Mouse (Mus musculus): ENCODE measurements at regions not wholly inside any gene's neighbourhood (a gene's known extent, or its start where the extent isn't known, plus 50 kb on each side); places are given as distances from the start of the nearest gene placed in this dataset.

DNA sequence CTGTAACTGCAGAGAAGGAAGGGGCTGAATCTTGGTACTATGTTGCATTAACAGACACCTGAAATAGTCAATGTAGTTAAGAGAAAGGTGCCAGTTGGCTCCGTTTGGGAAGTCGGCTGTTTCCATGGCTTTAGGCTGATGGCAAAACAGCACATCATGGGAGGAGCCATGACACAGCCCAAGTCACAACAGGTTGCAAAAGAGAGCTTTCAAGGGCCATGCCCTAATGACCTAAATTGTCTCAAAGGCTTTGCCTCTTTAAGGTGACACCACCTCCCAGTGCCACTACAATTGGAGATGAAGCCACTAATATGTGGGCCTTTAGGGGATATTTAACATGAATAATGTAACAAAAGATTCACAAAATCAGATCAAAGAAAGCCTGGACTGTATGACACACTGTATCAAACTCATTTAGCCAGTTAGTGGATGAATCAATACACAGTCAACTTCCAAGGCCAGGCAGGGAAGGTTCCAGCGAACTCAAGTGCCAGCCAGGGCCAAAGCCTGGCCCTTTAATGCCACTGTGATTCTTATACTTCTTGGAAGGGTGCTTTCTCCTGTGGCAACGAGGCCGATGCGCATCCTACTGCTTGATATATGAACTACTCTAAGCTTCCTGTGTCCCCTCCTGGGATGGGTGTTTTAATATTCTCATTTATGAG is 167.5 kb upstream of the Stt3b start:
- no peak overlapping the region for H3K4me2 ChIP-seq (replicated peaks; ENCODE audit: low read depth)

DNA sequence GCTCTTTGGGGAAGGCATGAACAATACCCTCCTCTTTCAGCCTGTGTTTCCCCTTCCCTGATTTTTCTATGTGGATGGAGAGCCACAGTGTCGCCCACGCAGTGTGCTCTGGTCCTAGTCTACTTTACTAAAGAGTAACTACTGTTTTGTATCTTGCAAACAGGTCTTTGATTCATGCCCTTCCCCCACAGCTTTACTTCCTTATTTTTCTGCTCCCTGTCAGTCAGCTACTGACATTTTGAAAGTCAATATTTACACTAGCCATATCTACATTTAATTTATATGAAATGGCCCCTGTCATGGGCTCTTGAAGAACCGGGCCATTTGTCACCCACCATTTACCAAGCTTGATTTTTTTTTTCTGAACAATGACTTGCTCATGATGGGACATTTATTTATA is 168.7 kb upstream of the Stt3b start:
- WGBS = 18% methylated on average over 3 of the region's 3 CpGs
- H3K27me3 ChIP-seq (ENCODE audit: control insufficient read depth, insufficient read depth, low read length) = no peaks in the 10 kb centered on the region
- peak; percentile 47; the same call in 1 of the 2 replicates for ATAC-seq (ENCODE audit: low FRiP score, low TSS enrichment)

More for the DNA sequence above, 167.5 kb upstream of the Stt3b start:
- Histone ChIP-seq H3K9ac (ENCODE audit: low read length) (no peak overlapping the region), H3K4me1 (replicated peaks; ENCODE audit: control insufficient read depth, insufficient read depth) (no peaks in the 10 kb centered on the region), H3K36me3 (ENCODE audit: control insufficient read depth, insufficient read depth, low read length) (no peaks in the 10 kb centered on the region), H3K4me3 (ENCODE audit: low read depth, low read length) (no peak overlapping the region), H3K27me3 (ENCODE audit: control insufficient read depth, insufficient read depth, low read length) (no peaks in the 10 kb centered on the region), H3K9me3 (ENCODE audit: control insufficient read depth, low read length) (no peaks in the 10 kb centered on the region), H3K27ac (replicated peaks) (no peak overlapping the region)
- no peak for ATAC-seq (ENCODE audit: low FRiP score, low TSS enrichment)
- no peak for DNase-seq (ENCODE audit: low spot score)
- 88% methylated on average over 6 of the region's 6 CpGs for WGBS
- TF ChIP-seq EP300 (optimal IDR thresholded peaks at IDR 0.05) (no peak), CTCF (IDR thresholded peaks at IDR 0.05; ENCODE audit: low read depth) (no peak)

GRCm38 (mm10) chr9:115481176-115481575 is 171.0 kb upstream of the Stt3b start:
- Histone ChIP-seq H3K9ac (ENCODE audit: low read length) (no peak overlapping the region), H3K4me1 (replicated peaks; ENCODE audit: control insufficient read depth, insufficient read depth) (no peaks in the 10 kb centered on the region), H3K27ac (replicated peaks) (no peak overlapping the region), H3K27me3 (ENCODE audit: control insufficient read depth, insufficient read depth, low read length) (no peaks in the 10 kb centered on the region), H3K4me2 (replicated peaks; ENCODE audit: low read depth) (no peak overlapping the region), H3K4me3 (ENCODE audit: low read depth, low read length) (no peak overlapping the region), H3K36me3 (ENCODE audit: control insufficient read depth, insufficient read depth, low read length) (no peaks in the 10 kb centered on the region), H3K9me3 (ENCODE audit: control insufficient read depth, low read length) (no peaks in the 10 kb centered on the region)
- TF ChIP-seq EP300 (optimal IDR thresholded peaks at IDR 0.05) = no peak
- TF ChIP-seq CTCF (IDR thresholded peaks at IDR 0.05; ENCODE audit: low read depth) = no peak
- ATAC-seq (ENCODE audit: low FRiP score, low TSS enrichment) (no peak), DNase-seq (ENCODE audit: low spot score) (no peak)
- 67% methylated on average over 5 of the region's 5 CpGs for WGBS

More for the DNA sequence above, 168.7 kb upstream of the Stt3b start:
- TF ChIP-seq EP300 (optimal IDR thresholded peaks at IDR 0.05) = no peak
- no peak for TF ChIP-seq CTCF (IDR thresholded peaks at IDR 0.05; ENCODE audit: low read depth)
- Histone ChIP-seq H3K4me2 (replicated peaks; ENCODE audit: low read depth) (no peak overlapping the region), H3K9ac (ENCODE audit: low read length) (no peak overlapping the region), H3K4me1 (replicated peaks; ENCODE audit: control insufficient read depth, insufficient read depth) (no peaks in the 10 kb centered on the region), H3K36me3 (ENCODE audit: control insufficient read depth, insufficient read depth, low read length) (no peaks in the 10 kb centered on the region), H3K9me3 (ENCODE audit: control insufficient read depth, low read length) (no peaks in the 10 kb centered on the region), H3K4me3 (ENCODE audit: low read depth, low read length) (no peak overlapping the region), H3K27ac (replicated peaks) (no peak overlapping the region)
- no peak for DNase-seq (ENCODE audit: low spot score)

- TF ChIP-seq CTCF (IDR thresholded peaks at IDR 0.05; ENCODE audit: low read depth) (no peak), EP300 (optimal IDR thresholded peaks at IDR 0.05) (no peak)
- Histone ChIP-seq H3K27me3 (ENCODE audit: control insufficient read depth, insufficient read depth, low read length) (no peaks in the 10 kb centered on the region), H3K27ac (replicated peaks) (no peak overlapping the region), H3K9ac (ENCODE audit: low read length) (no peak overlapping the region), H3K36me3 (ENCODE audit: control insufficient read depth, insufficient read depth, low read length) (no peaks in the 10 kb centered on the region), H3K4me2 (replicated peaks; ENCODE audit: low read depth) (no peak overlapping the region), H3K4me1 (replicated peaks; ENCODE audit: control insufficient read depth, insufficient read depth) (no peaks in the 10 kb centered on the region), H3K9me3 (ENCODE audit: control insufficient read depth, low read length) (no peaks in the 10 kb centered on the region), H3K4me3 (ENCODE audit: low read depth, low read length) (no peak overlapping the region)
- WGBS = 82% methylated on average over 7 of the region's 7 CpGs
- ATAC-seq (ENCODE audit: low FRiP score, low TSS enrichment) = no peak
- DNase-seq (ENCODE audit: low spot score) = no peak
These were observed 172.8 kb upstream of the Stt3b start for GRCm38 (mm10) chr9:115483024-115483423.

DNA sequence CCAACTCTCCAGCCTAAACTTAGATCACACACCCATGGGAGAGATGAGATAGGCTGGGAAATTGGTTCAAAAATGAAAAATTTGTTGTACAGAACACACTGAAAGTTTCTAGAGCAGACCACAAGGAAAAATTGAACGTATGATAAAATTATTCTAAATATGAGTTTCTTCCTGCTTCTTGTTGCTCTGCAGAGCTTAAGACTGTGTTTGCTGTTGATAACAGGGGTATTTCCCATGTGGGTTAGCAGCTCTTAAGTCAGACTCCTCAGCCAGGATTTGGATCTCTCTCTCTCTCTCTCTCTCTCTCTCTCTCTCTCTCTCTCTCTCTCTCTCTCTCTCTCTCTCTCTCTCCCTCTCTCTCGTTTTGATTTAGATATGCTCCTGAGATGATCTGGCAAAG is 173.5 kb upstream of the Stt3b start:
- no peak for DNase-seq (ENCODE audit: low spot score)
- no peak for ATAC-seq (ENCODE audit: low FRiP score, low TSS enrichment)
- TF ChIP-seq CTCF (IDR thresholded peaks at IDR 0.05; ENCODE audit: low read depth) (no peak), EP300 (optimal IDR thresholded peaks at IDR 0.05) (no peak)
- Histone ChIP-seq H3K9me3 (ENCODE audit: control insufficient read depth, low read length) (no peaks in the 10 kb centered on the region), H3K9ac (ENCODE audit: low read length) (no peak overlapping the region), H3K36me3 (ENCODE audit: control insufficient read depth, insufficient read depth, low read length) (no peaks in the 10 kb centered on the region), H3K27ac (replicated peaks) (no peak overlapping the region), H3K4me3 (ENCODE audit: low read depth, low read length) (no peak overlapping the region), H3K27me3 (ENCODE audit: control insufficient read depth, insufficient read depth, low read length) (no peaks in the 10 kb centered on the region), H3K4me2 (replicated peaks; ENCODE audit: low read depth) (no peak overlapping the region), H3K4me1 (replicated peaks; ENCODE audit: control insufficient read depth, insufficient read depth) (no peaks in the 10 kb centered on the region)
- 37% methylated on average over 2 of the region's 2 CpGs for WGBS

DNA sequence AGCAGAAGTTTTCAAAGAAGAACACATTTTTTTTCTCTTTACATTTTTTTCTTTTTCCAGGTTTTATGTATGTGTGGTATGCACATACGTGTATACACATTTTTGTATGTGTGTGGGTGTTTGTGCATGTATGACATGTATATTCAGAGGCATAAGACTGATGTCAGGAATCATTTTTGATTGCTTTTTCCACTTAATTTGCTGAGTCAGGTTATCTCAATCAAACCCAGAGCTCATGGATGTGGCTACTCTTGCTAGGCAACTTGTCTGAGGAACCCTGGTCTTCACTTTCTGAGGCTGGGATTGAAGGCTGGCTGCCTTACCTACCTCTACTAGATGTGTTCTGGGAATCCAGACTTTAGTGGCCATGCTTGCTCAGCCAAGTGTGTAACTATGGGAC is 174.2 kb upstream of the Stt3b start:
- TF ChIP-seq EP300 (optimal IDR thresholded peaks at IDR 0.05) (no peak), CTCF (IDR thresholded peaks at IDR 0.05; ENCODE audit: low read depth) (no peak)
- no peak for DNase-seq (ENCODE audit: low spot score)
- H3K27ac ChIP-seq (replicated peaks) = no peak overlapping the region
- no peaks in the 10 kb centered on the region for H3K4me1 ChIP-seq (replicated peaks; ENCODE audit: control insufficient read depth, insufficient read depth)
- H3K9me3 ChIP-seq (ENCODE audit: control insufficient read depth, low read length) = no peaks in the 10 kb centered on the region
- ATAC-seq (ENCODE audit: low FRiP score, low TSS enrichment) = no peak
- no peak overlapping the region for H3K4me3 ChIP-seq (ENCODE audit: low read depth, low read length)
- no peak overlapping the region for H3K9ac ChIP-seq (ENCODE audit: low read length)
- 73% methylated on average over 1 of the region's 1 CpGs for WGBS
- H3K27me3 ChIP-seq (ENCODE audit: control insufficient read depth, insufficient read depth, low read length) = no peaks in the 10 kb centered on the region
- H3K4me2 ChIP-seq (replicated peaks; ENCODE audit: low read depth) = no peak overlapping the region
- no peaks in the 10 kb centered on the region for H3K36me3 ChIP-seq (ENCODE audit: control insufficient read depth, insufficient read depth, low read length)

Data from stomach, postnatal 0 days (tissue).